Mouse (Mus musculus): ENCODE data around the gene Kdm2b.

DNA sequence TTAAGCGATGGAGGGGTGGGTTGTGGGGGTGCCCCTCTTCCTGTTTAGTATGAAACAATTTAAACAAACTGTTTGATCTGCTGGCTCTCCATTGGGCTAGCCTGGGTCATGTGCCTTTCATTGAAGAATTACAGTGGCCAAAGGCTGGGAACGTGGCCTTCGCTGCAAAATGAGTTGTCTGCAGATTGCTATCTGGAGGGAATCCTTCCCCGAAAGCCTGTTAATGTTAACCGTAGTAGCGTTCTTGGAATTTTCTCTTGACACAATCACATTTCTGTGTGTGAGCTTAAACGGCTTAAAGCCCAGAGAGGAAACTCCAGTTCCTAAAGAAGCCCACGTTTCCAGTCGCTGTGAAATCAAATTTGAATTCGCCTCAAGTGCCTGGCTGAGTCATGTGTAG, 156.6 kb downstream of the Kdm2b start:
- TF ChIP-seq CTCF (IDR thresholded peaks at IDR 0.05; ENCODE audit: borderline replicate concordance, extremely low read depth, insufficient read depth, insufficient read length) = no peak
- no peak for TF ChIP-seq POLR2A (IDR thresholded peaks at IDR 0.05; ENCODE audit: borderline replicate concordance, extremely low read depth, insufficient read depth, insufficient read length, poor library complexity, severe bottlenecking)
